Mouse (Mus musculus): ENCODE data around the gene Fbxw21. TPM values are rescaled to one million over a fixed set of nuclear protein-coding genes. Genes with fewer than 3 reads are reported as not detected.

Gene Fbxw21
- not detected for polyA plus RNA-seq (2014; fragmentation: Illumina TruSeq; extraction: RNeasy Lipid Tissue Mini Kit (QIAGEN cat#74804); ENCODE audit: low read depth, low replicate concordance)

DNA sequence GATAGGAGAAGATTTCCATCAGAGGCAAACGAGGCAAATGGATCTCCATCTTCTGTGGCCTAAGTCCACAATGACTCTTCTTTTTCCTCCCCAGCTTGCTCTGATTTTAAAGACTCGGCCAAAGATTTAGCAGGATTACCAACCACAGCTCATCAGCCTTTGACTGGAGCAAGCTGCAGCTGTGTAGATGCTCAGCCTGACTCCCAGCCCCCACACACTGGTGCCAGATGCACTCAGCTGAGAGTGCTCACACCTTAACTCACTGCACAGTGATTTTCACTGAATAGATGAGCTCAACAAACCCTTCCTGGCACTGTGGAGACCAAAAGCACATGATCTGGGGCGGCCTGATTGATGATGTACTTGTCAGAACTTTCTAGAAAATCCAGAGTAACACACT, at the start of gene Fbxw21:
Gene Fbxw21 (minus strand): TSS at position 101 of the 400 bp plus-strand sequence.

DNA sequence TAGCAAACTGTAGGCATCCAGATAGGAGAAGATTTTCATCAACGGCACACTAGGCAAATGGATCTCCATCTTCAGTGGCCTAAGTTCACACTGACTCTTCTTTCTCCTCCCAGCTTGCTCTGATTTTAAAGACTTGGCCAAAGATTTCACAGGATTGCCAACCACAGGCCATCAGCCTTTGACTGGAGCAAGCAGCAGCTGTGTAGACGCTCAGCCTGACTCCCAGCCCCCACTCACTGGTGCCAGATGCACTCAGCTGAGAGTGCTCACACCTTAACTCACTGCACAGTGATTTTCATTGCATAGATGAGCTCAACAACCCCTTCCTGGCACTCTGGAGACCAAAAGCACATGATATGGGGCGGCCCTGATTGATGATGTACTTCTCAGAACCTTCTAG, 34.0 kb upstream of the Fbxw21 start, which contains the start of gene Fbxw13:
Gene Fbxw13 (minus strand): TSS at position 101 of the 400 bp plus-strand sequence.

GRCm38 (mm10) chr9:109095137-109095982, 66.5 kb downstream of the Fbxw21 start, which contains the start of gene Plxnb1:
Gene Plxnb1 (plus strand): TSS chr9:109095389.

Other genes with a start within 250 kb of the Fbxw21 start
- not detected for gene Tmem89, start 247.4 kb downstream of the Fbxw21 start, polyA plus RNA-seq (2014; fragmentation: Illumina TruSeq; extraction: RNeasy Lipid Tissue Mini Kit (QIAGEN cat#74804); ENCODE audit: low read depth, low replicate concordance)
- 46.7 TPM for gene Uqcrc1, start 225.4 kb downstream of the Fbxw21 start, polyA plus RNA-seq (2014; fragmentation: Illumina TruSeq; extraction: RNeasy Lipid Tissue Mini Kit (QIAGEN cat#74804); ENCODE audit: low read depth, low replicate concordance)
- gene Col7a1, start 208.5 kb downstream of the Fbxw21 start, polyA plus RNA-seq (2014; fragmentation: Illumina TruSeq; extraction: RNeasy Lipid Tissue Mini Kit (QIAGEN cat#74804); ENCODE audit: low read depth, low replicate concordance): not detected
- not detected for gene Ucn2, start 176.0 kb downstream of the Fbxw21 start, polyA plus RNA-seq (2014; fragmentation: Illumina TruSeq; extraction: RNeasy Lipid Tissue Mini Kit (QIAGEN cat#74804); ENCODE audit: low read depth, low replicate concordance)
- gene Pfkfb4, start 170.3 kb downstream of the Fbxw21 start, polyA plus RNA-seq (2014; fragmentation: Illumina TruSeq; extraction: RNeasy Lipid Tissue Mini Kit (QIAGEN cat#74804); ENCODE audit: low read depth, low replicate concordance): 2.1 TPM
- gene Shisa5, start 123.5 kb downstream of the Fbxw21 start, polyA plus RNA-seq (2014; fragmentation: Illumina TruSeq; extraction: RNeasy Lipid Tissue Mini Kit (QIAGEN cat#74804); ENCODE audit: low read depth, low replicate concordance): 38.0 TPM
- not detected for gene Trex1, start 102.3 kb downstream of the Fbxw21 start, polyA plus RNA-seq (2014; fragmentation: Illumina TruSeq; extraction: RNeasy Lipid Tissue Mini Kit (QIAGEN cat#74804); ENCODE audit: low read depth, low replicate concordance)
- gene Atrip, start 87.9 kb downstream of the Fbxw21 start, polyA plus RNA-seq (2014; fragmentation: Illumina TruSeq; extraction: RNeasy Lipid Tissue Mini Kit (QIAGEN cat#74804); ENCODE audit: low read depth, low replicate concordance): 6.4 TPM
- gene Ccdc51, start 79.5 kb downstream of the Fbxw21 start, polyA plus RNA-seq (2014; fragmentation: Illumina TruSeq; extraction: RNeasy Lipid Tissue Mini Kit (QIAGEN cat#74804); ENCODE audit: low read depth, low replicate concordance): 1.5 TPM
- 568 TPM for gene Tma7, start 79.5 kb downstream of the Fbxw21 start, polyA plus RNA-seq (2014; fragmentation: Illumina TruSeq; extraction: RNeasy Lipid Tissue Mini Kit (QIAGEN cat#74804); ENCODE audit: low read depth, low replicate concordance)
- gene Plxnb1, start 66.7 kb downstream of the Fbxw21 start, polyA plus RNA-seq (2014; fragmentation: Illumina TruSeq; extraction: RNeasy Lipid Tissue Mini Kit (QIAGEN cat#74804); ENCODE audit: low read depth, low replicate concordance): 0.47 TPM
- gene Fbxw13, start 33.9 kb upstream of the Fbxw21 start, polyA plus RNA-seq (2014; fragmentation: Illumina TruSeq; extraction: RNeasy Lipid Tissue Mini Kit (QIAGEN cat#74804); ENCODE audit: low read depth, low replicate concordance): 0.50 TPM
- not detected for gene Fbxw20, start 72.7 kb upstream of the Fbxw21 start, polyA plus RNA-seq (2014; fragmentation: Illumina TruSeq; extraction: RNeasy Lipid Tissue Mini Kit (QIAGEN cat#74804); ENCODE audit: low read depth, low replicate concordance)
- gene Fbxw14, start 125.6 kb upstream of the Fbxw21 start, polyA plus RNA-seq (2014; fragmentation: Illumina TruSeq; extraction: RNeasy Lipid Tissue Mini Kit (QIAGEN cat#74804); ENCODE audit: low read depth, low replicate concordance): not detected
- not detected for gene Fbxw28, start 177.6 kb upstream of the Fbxw21 start, polyA plus RNA-seq (2014; fragmentation: Illumina TruSeq; extraction: RNeasy Lipid Tissue Mini Kit (QIAGEN cat#74804); ENCODE audit: low read depth, low replicate concordance)
- 2.3 TPM for gene Fbxw22, start 242.3 kb upstream of the Fbxw21 start, polyA plus RNA-seq (2014; fragmentation: Illumina TruSeq; extraction: RNeasy Lipid Tissue Mini Kit (QIAGEN cat#74804); ENCODE audit: low read depth, low replicate concordance)

All from sigmoid colon, adult 10 weeks (tissue).